Mouse (Mus musculus): ENCODE data around the gene Nacc1.
A peak's percentile ranks its signal among the peaks of the same experiment; 100 is the strongest.

Gene Nacc1

DNA sequence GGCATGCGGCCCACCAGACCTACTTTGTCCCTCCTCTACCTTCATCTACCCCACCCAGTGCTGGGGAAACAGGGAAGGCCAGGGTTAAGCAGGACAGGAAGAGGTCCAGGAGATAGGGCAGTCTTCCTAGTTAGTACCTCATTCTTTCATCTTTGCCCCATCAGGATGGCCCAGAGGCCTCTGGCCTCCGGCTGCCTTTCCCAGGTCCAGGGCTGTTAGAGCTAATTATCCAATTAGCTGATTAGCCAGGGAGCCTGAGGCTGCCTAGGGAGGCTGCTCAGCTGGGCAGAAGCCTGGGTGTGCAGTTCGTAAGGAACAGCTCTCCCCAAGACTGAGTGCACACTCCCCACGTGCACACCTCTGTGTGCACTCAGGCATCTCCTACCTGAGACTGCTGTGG, 25.7 kb upstream of the Nacc1 start:
- no peak for DNase-seq

DNA sequence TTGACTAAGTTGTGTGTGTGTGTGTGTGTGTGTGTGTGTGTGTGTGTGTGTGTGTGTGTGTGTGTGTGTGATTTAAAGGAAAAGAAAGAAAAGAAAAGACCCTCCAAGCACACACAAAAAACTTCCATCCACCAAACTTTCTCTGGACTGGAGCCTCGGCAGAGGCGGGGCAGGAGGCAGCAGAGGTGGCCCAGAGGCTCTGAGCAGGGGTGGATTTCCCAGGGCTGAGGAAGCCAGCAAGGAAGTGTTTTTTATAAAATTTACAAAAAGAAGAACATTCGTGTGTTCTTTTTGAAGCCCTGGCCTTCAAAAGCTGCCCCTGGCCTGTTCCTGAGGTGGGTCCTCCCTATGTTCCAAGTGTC, 25.1 kb upstream of the Nacc1 start:
- DNase-seq = no peak

DNA sequence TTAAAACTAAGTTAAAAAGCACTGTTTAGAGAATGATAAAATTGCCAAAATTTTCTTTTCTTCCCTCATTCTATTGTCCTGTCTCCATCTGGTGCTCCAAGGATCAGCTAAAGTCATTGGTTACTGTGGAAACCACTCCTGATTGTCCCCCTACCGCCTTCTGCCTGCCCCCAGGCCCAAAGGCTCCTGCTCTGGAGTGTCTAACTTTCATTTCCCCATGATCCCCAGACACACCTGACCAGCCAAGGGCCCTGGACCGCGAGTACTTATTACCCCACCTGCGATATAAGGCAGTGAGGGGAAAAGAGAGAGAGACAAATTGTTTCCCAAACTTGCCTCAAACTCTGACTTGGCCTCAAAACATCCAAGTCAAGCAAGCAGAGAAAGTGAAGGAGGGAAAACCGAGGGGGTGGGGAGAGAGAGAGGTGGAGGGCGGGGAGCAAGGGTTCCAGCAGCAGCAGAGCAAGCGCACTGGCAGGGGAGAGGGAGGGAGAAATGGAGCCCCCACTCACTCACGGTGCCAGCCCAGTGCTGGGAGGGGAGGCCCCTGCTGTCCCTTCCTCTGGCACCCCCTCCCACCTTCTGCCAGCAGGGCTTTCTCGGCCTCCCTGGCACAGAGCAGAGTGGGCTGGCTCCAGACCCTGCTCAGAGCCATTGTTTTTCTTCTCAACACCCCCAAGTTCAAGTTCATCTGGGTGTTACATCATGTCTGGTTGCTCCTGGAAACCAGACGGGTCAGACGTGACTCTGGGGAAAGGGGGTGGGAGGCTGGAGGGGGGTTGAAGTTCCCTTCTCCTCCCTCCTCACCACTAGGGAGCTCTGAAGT, 24.5 kb upstream of the Nacc1 start:
- no peak for DNase-seq

DNA sequence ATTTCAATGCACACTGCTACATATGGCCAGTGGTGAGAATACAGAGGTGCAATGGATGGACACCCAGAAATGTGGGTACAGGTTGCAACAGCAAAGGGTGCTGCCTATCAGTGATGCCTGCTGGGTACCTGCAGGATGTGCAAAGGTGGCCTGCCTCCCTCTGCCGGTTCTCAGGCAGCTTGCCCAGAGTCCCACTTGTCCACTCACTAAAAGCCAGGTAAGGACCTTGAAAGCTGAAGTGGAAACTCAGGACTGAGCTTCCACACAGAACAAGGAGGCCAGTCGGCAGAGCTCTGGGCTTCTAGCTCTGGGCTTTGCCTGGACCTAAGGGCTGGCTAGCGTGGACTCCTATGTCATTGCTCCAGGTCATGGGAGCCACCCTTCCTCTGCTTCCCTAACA, 23.6 kb upstream of the Nacc1 start:
- no peak for DNase-seq

DNA sequence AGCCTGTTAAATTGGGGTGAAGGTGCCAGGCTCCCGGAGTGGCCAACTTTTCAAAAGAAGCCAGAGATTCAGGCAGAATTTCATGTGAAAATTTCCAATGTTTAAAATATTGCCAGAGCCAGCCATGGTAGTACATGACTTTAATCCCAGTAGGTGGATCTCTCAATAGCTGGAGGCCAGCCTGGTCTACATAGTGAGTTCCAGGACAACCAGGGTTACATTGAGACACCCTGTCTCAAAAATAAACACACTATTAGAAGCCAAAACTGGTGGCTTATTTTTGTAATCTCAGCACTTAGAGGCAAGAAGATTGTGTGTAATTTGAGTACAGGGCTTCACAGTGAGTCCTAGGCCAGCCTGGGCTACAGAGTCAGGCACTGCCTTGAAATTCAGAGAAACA, 22.3 kb upstream of the Nacc1 start:
- DNase-seq = no peak

DNA sequence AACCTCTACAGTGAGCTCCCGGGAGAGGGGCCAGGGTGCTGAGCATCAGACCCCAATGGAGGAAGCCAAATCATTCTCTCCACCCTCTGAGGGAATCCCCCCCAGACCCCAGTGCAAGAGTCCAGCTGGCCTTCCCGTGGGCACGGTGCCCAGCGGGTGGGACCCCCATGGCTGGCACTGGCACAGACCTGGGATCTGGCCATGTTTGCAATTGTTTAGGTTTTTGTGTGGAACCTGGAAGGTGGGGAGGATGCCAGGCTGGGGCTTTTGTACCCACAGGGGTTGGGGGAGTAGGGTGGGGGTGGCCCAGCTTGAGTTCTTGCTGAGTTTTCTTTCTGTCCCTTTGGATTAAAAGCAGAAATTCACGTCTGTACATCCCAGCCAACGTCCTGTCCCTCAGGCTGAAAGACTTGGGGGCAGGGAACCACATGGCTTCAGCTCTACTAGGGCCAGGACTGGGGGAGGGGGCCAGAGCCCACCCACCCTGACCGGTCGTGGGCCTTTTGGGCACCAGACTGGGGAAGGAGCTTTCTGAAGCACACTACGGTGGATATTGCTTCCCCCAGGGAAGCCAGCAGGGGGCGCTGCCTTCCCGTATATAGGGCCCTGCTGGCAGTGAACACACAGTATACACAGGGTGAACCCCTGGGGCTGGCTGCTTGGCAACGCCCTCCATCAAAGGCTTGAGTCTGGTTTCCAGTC, 21.3 kb upstream of the Nacc1 start:
- DNase-seq = peak; percentile 70 to 83

DNA sequence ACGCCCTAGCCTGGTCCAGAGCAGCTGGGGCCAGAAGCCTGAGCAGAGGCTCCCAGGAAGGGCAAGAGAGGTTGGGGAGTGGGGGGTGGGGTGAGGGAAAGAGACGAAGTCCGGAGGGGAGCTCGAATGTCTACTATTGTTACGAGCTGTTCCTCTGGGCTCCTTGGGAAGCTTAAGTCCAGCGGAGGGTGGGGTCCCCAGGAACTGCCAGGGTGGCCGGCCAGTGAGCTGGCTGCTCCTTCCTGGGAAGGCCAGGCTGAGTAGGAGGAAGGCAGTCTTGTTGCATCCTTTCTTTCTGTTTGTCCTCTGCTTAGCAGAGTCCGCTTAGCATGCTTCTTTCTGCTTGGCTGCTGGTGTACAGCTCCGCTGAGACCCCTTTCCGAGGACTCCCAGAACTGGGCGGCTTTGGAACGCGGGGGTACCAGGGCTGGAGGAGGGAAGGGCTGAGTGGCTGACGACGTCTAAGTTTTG, 20.4 kb upstream of the Nacc1 start:
- peak in 1 of 2 experiments; percentile 24 for DNase-seq

DNA sequence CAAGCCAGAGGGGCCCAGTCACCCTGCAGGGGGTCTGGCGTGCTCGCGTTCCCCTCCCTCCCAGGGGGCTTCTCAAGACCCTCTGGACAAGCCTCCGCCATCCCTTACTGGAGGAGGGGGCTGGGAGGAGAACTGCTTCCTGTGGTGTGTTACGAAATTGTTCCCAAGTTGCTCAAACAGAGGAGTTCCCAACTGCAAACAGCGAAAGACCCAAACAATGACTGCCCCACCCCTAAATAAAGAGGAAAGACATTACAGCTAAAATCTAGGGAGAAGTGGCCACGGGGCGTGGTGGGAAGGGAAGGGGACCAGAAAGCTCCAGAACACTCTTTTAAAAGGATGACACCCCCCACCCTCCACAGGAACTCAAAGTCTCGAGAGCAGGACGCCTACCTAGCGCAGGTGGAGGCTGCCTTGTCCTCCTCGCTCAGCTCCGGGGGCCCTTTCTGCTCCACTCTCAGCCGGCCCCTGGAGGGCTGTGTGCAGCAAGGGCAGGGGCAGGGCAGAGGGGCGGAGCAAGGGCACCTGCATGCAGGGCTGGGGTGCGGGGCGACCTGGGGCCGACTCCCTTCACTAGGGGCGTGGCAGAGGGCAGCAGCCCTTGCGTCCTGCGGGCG, 19.7 kb upstream of the Nacc1 start:
- peak; percentile 70 for DNase-seq

DNA sequence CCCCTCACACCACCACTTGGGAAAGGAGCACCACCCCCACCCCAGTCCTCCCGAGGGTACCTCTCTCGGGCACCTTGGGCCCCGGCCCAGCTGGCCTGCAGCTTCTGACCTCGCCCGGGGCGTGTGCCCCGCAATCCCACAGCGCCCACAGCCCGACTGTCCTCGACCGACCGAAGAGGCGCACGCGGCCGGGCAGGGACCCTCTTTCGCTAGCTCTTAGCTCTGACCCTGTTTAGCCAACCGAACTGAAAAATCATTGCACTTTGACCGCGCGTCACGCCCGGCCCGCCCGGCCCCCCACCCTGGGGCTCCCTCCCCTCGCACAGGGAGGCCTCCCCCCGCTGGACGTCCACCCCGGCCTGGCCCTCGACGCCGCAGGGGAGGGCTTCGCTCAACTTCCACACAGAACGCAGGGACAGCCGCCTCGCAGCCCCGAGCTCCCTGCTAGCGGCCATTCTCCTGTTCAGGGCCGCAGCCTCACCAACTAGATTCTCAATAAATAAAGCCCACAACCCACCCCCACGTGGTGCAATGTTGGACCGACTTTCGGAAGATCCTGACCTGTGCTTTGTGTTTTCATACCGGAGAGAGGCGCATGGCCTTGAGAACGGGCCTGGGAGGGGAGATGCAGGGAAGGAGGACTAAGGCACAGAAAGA, 19.1 kb upstream of the Nacc1 start:
- peak; percentile 30 to 35 for DNase-seq

DNA sequence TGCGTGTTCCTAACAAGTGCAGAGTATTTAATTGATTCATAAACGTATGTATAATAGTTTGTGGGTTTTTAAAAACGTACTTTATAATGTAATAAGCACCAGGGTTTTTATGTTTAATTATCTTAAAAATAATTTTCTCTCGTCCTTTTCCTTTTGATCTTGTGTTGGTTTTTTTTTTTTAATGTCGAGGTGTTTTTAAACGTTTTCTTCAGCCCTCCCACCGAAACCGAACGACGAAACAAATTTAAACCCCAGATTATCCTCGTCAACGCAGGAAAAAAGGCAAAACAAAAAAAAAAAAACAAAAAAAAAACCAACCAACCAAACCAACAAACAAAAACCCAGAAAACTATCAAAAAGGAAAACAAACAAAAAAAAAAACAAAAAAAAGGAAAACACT, 18.3 kb upstream of the Nacc1 start:
- no peak for DNase-seq

DNA sequence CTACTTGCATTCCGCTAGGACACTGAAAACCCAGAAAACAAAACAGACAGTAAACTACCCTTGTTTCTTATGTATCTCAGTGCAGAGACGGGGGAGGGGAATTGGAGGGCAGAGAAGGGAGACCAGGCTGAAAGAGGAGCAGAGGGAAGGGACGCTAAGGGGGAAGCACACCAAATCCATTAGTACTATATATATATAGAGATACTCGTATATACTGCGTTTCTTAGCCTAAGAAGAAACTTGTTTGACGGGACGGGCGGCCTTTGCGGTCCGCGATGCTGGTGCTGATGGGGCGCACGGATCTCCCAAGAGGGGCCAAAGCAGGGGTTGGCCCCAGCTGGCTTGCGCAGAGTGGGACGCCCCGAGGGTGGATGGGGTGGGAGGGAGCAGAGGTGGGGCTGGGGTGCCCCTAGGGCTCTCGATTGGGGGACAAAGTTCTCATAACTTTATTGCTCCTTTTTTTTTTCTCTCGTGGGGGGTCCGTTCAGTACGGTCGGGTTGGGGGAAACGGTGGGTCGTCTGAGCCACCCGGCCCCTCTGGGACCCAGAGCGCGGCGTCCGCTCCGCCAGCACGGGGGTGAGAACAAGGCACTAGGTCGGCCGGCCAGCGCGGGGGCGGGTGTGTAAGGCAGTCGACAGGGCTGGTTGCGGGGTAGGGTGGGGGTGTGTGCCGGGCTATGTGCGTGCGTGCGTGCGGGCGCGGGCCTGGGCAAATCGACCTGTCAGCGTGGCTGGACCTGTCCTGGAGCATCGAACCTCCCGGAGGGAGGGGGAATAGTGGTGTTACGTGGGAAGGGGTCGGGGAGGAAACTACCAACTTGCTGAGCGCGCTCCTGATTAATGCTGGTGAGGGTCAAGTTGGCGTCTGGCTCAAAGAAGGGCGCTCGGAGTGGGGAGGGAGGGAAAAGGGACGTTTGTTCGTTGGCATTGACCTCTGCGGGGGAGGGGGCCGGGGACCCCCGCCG, 17.5 kb upstream of the Nacc1 start:
- peak; percentile 42 to 57 for DNase-seq

DNA sequence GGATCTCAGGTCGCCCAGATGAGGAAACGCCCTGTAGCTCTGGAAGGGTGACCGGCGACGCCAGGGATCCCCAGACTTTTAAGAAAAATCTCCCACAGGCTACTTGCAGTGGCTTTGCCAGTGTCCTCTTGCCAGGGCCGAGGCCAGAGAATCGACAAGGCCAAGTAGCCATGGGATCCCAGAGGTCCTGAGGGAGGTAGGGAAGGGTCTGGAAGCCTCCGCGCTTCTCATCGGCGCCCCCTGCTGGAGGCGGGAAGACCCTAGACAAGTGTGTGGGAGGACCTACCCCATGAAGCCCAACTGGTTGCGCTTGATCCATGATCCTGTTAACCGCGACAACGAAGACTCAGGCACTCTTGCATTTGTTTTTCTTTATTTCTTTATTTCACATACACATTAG, 16.7 kb upstream of the Nacc1 start:
- DNase-seq = peak; percentile 67 to 86

DNA sequence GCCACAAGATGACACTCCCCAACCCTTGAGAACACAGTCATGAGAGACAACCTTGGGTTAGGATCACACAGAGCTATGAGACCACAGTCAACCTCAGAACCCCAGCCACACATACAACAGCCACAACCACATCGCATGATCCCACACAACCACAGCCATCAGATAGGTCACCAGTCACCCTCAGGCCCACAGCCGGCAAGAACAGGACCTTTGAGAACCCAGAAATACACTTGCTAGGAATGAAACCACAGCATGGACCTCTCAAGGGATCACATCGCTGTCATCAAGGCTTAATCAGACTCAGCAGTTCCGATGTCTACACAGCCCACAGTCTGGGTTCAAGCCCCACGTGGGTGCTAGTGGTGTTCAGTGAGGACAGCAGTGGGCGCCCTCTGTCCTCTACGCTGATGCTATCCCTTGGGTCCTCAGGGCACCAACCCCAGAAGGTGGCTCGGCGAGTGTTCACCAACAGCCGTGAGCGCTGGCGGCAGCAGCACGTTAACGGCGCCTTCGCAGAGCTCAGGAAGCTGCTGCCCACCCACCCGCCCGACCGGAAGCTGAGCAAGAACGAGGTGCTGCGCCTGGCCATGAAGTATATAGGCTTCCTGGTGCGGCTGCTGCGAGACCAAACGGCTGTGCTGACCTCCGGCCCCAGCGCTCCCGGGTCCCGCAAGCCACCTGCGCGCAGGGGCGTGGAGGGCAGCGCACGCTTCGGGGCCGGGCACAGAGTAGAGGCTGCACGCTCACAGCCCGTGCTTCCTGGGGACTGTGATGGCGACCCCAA, 16.0 kb upstream of the Nacc1 start:
- DNase-seq = peak; percentile 42 to 51

DNA sequence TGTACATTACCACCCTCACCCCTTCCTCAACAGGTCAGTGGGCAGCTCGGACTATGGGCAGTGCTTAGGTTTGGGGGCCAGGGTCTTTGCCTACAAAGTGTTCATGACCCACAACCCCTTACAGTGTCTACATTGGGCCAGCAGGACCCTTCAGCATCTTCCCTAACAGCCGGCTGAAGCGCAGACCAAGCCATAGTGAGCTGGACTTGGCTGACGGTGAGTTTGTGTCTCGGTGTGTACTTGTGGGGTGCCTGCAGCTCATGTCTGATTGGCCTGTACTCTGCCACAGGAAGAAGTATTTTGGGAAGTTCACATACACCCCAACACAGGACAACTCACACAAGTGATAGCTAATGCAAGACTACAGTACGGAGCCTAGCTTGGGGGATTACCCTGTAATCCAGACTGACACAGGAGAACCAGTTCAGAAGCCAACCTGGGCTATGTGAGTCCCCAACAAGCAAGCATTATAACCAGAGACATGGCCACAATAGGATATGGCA, 15.4 kb upstream of the Nacc1 start:
- peak in 1 of 2 experiments; percentile 27 for DNase-seq

DNA sequence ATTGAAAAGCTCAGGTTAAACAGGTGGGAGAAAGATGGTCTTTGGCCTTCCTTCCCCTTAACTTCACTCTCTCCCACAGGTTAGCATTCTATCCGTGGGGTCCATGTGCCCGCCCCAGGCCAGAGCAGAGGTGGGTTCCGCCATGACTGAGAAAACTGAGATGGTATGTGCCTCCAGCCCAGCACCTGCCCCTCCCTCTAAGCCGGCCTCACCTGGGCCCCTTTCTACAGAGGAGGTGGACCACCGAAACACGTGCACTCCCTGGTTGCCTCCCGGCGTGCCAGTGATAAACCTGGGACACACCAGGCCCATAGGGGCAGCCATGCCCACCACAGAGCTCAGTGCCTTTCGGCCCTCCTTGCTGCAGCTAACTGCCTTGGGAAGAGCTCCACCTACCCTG, 14.9 kb upstream of the Nacc1 start:
- DNase-seq = peak in 1 of 2 experiments; percentile 20

DNA sequence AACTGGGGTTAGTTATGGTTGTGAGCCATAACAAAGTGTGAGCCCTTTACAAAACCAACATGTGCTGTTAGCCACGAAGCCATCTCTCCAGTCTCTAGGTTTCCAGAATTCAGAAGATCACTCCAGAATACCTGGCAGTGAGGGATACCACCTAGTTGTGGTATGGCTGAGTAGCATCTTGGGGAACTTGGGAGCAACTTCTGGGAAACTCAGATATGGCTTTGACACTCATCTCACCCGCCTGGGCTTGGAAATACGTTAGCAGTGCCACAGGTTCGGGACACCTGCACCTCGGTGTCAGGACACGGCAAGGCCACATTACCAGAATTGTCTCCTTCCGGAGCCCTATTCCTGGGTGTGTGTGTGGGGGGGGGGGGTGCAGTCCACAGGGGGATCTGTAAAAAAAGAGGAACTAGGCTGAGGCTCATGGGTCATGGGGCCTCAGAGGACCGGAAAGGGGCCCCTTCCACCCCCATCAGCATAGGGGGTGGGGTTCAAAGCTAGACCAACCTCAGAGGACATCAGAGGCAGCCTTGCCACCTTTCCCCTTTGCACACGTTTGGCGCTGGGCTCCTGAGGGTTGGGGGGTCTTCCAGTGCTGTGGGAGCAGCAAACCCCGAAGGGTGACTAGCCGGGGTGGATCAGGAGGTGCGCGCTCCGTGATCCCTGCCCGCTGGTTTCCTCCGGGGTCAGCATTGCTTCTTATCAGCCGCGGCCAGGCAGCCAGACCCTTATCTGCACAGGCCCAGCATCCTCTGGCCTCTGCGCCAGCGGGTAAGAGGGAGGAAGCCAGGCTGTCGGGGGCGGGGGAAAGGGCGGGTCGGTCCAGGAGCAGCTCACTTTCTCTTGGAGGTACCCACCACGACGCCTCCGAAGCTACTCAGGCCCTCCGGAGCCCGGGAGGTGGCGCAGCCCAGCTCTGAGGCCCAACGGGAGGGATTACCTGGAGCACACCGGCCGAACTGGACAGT, 13.6 kb upstream of the Nacc1 start, which contains the start of gene Lyl1:
Gene Lyl1, plus strand, starts transcription at position 517 of the 971 bp plus-strand sequence.
- DNase-seq = peak; percentile 66 to 74

DNA sequence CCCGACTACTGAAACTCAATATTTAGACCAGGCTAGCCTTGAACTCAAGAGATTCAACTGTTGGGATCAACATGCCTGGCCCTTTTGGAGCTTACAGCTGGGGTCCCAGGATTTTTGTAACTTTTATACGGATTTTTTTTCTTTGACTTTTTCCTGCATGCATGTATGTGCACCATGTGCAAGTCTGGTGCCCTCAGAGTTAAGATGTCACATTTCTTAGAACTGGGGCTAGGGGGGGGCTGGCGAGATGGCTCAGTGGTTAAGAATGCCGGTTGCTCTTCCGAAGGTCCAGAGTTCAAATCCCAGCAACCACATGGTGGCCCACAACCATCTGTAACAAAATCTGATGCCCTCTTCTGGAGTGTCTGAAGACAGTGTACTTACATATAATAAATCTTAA, 12.9 kb upstream of the Nacc1 start:
- DNase-seq = peak in 1 of 2 experiments; percentile 25

DNA sequence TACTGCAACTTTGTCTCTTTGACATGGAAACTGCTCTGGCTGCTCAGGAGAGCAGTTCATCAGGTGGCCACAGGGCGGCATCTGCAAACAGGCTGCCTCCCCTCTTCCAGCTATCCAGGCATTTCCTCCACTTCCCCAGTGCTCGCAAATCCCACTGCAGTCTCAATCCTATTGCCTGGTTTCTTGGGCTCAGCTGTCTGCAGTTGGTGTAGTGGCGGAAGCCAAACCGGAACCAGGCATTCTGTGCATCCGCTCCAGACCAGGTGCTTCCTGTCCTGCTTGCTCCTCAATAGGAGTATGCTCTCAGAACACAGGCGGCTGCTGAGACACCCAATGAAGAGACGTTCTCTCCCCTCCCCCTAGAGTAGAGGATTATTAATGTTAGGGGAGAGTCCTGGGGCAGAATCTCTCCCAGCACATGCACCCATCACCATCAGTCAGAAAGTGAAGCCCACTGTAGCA, 12.2 kb upstream of the Nacc1 start:
- DNase-seq = peak; percentile 56 to 57

DNA sequence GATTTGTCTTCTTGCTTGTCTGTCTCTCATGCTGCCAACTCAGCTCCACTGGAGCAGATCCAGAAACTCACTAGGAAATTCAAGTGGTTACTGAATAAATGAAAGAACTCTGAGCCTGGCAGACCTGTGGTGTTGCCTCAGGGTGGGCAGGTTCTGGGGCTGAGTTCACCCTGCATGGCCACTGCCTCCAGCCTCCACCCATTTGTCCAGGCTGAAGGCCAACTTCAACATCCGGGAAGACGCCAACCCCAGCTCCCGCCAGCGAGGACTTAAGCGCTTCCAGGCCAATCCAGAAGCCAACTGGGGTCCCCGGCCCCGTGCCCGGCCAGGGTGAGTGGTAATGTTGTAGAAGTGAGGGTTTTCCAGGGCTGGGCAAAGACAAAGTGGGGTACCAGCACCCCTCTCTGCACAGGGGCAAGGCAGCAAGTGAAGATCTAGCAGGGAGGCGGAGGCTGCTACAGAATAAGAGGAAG, 11.3 kb upstream of the Nacc1 start:
- DNase-seq = peak in 1 of 2 experiments; percentile 24
